Mouse (Mus musculus) intestine, embryonic 16.5 days (tissue): Measurements from ENCODE around the gene Gm45713. TPM values are rescaled to one million over a fixed set of nuclear protein-coding genes. Genes with fewer than 3 reads are reported as not detected.

ENCODE experiments used
- ATAC-seq: fragments of 200-750 bp; cut with Nextera tagmentation; 2 replicates; pipeline ENCODE4 v1.8.0; 2017; ENCODE audit warnings: moderate TSS enrichment, moderate library complexity
- H3K27ac ChIP-seq: fragments of 300-500 bp; sonication (generic); 2 replicates; pipeline ENCODE4 v1.5.1; 2014; ENCODE audit warnings: mild to moderate bottlenecking, low read length
- H3K27me3 ChIP-seq: fragments of 300-500 bp; sonication (generic); replicated peaks from 2 replicates; pipeline ENCODE4 v1.6.1; 2014; ENCODE audit warnings: low read length, control low read depth, mixed read lengths; ENCODE audit not compliant: control insufficient read depth, insufficient read depth
- H3K36me3 ChIP-seq: fragments of 300-500 bp; sonication (generic); 2 replicates; pipeline ENCODE4 v1.6.1; 2014; ENCODE audit warnings: low read length, control low read depth; ENCODE audit not compliant: control insufficient read depth, insufficient read depth
- H3K4me1 ChIP-seq: fragments of 300-500 bp; sonication (generic); 2 replicates; pipeline ENCODE4 v1.6.1; 2014; ENCODE audit warnings: low read length, control low read depth, mixed read lengths; ENCODE audit not compliant: control insufficient read depth, insufficient read depth
- H3K4me2 ChIP-seq: fragments of 300-500 bp; sonication (generic); 2 replicates; pipeline ENCODE4 v1.6.1; 2014; ENCODE audit warnings: low read depth, low read length, control low read depth
- H3K4me3 ChIP-seq: fragments of 300-500 bp; sonication (generic); 2 replicates; pipeline ENCODE4 v1.5.1; 2014; ENCODE audit warnings: mild to moderate bottlenecking, low read length
- H3K9ac ChIP-seq: fragments of 300-500 bp; sonication (generic); 2 replicates; pipeline ENCODE4 v1.6.1; 2014; ENCODE audit warnings: low read depth, low read length
- H3K9me3 ChIP-seq: fragments of 300-500 bp; sonication (generic); 2 replicates; pipeline ENCODE4 v1.6.1; 2016; ENCODE audit warnings: low read length, control low read depth; ENCODE audit not compliant: control insufficient read depth
- WGBS: fragments of 180-500 bp; shearing (Covaris S2); extraction: QIAGEN DNeasy Blood & Tissue Kit; methylation state at CpG from one replicate; pipeline ENCODE4 v1.1.7; 2014; 5-methylcytosine and 5-hydroxymethylcytosine counted together
- polyA plus RNA-seq: library from polyadenylated mRNA; unstranded; fragments of >200 nt; fragmentation: Nextera tagmentation; extraction: Ambion mirVana; gene quantifications from 2 replicates; pipeline ENCODE4 v1.2.1, GENCODE M21; 2015

The Gm45713 gene
- polyA plus RNA-seq, 1 experiment from 2014 or later: 0.20 TPM

GRCm38 (mm10) chr7:45091001-45091990 is 44.7 kb downstream of the Gm45713 start:
- H3K27me3 ChIP-seq: no peaks in the 10 kb centered on the region
- WGBS: 13% methylated on average over 35 of the region's 35 CpGs
- 0 out of 2 replicates have a peak, but pooled peaks cover 7% of the 10 kb centered on the region for H3K36me3 ChIP-seq
- H3K4me3 ChIP-seq: peak overlapping the region; percentile 57
- H3K4me1 ChIP-seq: peaks cover 18% of the 10 kb centered on the region
- H3K27ac ChIP-seq: peak overlapping the region; percentile 79
- H3K9me3 ChIP-seq: no peaks in the 10 kb centered on the region
- H3K9ac ChIP-seq: peak overlapping the region; percentile 75
- peak overlapping the region; percentile 65 for H3K4me2 ChIP-seq
- peak; percentile 60 for ATAC-seq

GRCm38 (mm10) chr7:45090251-45090977 is 45.6 kb downstream of the Gm45713 start:
- 79% methylated on average over 13 of the region's 13 CpGs for WGBS

DNA sequence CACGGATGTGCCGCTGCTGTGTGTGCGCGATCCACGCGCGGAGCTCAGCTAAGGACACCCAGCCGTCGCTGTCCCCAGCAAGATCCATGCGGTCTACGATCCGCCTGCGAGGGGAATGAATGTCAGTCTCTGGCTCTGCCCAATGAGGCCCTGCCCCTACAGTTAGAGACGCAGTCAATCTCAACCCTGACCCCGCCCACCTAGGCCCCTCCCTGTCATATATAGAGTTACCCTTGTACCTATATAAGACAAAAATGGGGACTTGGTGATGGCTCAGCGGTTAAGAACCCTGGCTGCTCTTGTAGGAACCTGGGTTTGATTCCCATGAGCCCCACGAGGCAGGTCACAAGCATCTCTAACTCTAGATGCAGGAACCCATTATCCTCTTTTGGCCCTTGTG is 47.4 kb downstream of the Gm45713 start:
- Histone ChIP-seq H3K9me3 (no peaks in the 10 kb centered on the region), H3K27me3 (no peaks in the 10 kb centered on the region), H3K4me2 (no peak overlapping the region), H3K4me3 (no peak overlapping the region), H3K4me1 (peaks cover 16% of the 10 kb centered on the region), H3K36me3 (peaks cover 12% of the 10 kb centered on the region; the same call in 1 of the 2 replicates), H3K9ac (no peak overlapping the region), H3K27ac (no peak overlapping the region)
- 92% methylated on average over 17 of the region's 17 CpGs for WGBS
- ATAC-seq: no peak

More at GRCm38 (mm10) chr7:45090251-45090977, 45.6 kb downstream of the Gm45713 start:
- peak overlapping the region; percentile 75; the same call in 1 of the 2 replicates for H3K9ac ChIP-seq
- H3K27ac ChIP-seq: no peak overlapping the region
- no peak for ATAC-seq
- H3K36me3 ChIP-seq: peaks cover 12% of the 10 kb centered on the region; the same call in 1 of the 2 replicates
- peak overlapping the region; percentile 57 for H3K4me3 ChIP-seq
- peak overlapping the region; percentile 65; the same call in 1 of the 2 replicates for H3K4me2 ChIP-seq
- H3K4me1 ChIP-seq: peaks cover 18% of the 10 kb centered on the region
- H3K9me3 ChIP-seq: no peaks in the 10 kb centered on the region
- H3K27me3 ChIP-seq: no peaks in the 10 kb centered on the region

DNA sequence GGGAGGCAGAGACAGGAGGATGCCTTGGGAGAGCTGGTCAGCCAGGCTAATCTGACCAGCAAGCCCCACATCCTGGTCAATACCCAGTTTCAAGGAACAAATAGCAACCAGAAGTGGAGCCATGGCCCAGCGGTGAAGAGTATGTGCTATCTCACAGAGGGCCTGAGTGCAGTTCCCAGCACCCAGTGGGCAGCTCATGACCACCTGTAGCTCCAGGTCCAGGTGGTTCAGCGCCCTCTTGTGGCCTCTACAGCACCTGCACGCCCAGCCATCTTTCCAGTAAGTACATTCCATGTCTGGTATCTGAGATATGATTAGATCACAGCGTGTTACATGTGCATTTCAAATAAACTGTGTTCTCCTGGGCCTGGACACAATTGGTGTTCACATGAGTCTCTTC is 49.9 kb downstream of the Gm45713 start:
- Histone ChIP-seq H3K4me1 (peaks cover 14% of the 10 kb centered on the region), H3K9ac (no peak overlapping the region), H3K36me3 (peaks cover 15% of the 10 kb centered on the region; the same call in 1 of the 2 replicates), H3K27me3 (no peaks in the 10 kb centered on the region), H3K4me3 (no peak overlapping the region), H3K4me2 (no peak overlapping the region), H3K27ac (no peak overlapping the region), H3K9me3 (no peaks in the 10 kb centered on the region)
- 75% methylated on average over 4 of the region's 4 CpGs for WGBS
- ATAC-seq: no peak

GRCm38 (mm10) chr7:45083300-45083890 is 52.6 kb downstream of the Gm45713 start:
- WGBS: 79% methylated on average over 22 of the region's 22 CpGs
- Histone ChIP-seq H3K4me3 (no peak overlapping the region), H3K27me3 (no peaks in the 10 kb centered on the region), H3K36me3 (peaks cover 15% of the 10 kb centered on the region; the same call in 1 of the 2 replicates), H3K4me1 (peaks cover 9% of the 10 kb centered on the region), H3K9ac (peak overlapping the region; percentile 35; the same call in 1 of the 2 replicates), H3K27ac (no peak overlapping the region; the same call in 1 of the 2 replicates), H3K4me2 (no peak overlapping the region), H3K9me3 (no peaks in the 10 kb centered on the region)
- no peak for ATAC-seq

- peaks cover 9% of the 10 kb centered on the region for H3K4me1 ChIP-seq
- H3K4me2 ChIP-seq: peak overlapping the region; percentile 18
- H3K27ac ChIP-seq: peak overlapping the region; percentile 53
- 52% methylated on average over 25 of the region's 25 CpGs for WGBS
- no peaks in the 10 kb centered on the region for H3K27me3 ChIP-seq
- H3K9me3 ChIP-seq: no peaks in the 10 kb centered on the region
- H3K4me3 ChIP-seq: no peak overlapping the region
- peak overlapping the region; percentile 35 for H3K9ac ChIP-seq
- no peak for ATAC-seq
- peaks cover 15% of the 10 kb centered on the region; the same call in 1 of the 2 replicates for H3K36me3 ChIP-seq
These were observed 53.4 kb downstream of the Gm45713 start for GRCm38 (mm10) chr7:45082401-45083299.

DNA sequence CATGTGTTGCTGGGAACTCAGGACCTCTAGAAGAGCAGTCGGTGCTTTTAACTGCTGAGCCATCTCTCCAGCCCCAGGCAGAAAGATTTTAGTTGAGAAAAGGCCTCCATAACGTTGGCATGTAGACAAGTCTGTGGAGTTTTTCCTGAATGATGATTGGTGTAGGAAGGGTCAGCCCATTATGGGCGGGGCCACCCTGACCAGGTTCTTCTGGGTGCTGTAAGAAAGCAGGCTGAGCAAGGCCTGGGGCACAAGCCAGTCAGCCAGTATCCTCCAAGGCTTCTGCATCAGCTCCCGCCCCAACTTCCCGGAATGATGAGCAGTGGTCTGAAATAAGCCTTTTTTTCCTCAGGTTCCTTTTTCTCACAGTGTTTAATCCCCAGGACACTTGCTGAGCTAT is 55.0 kb downstream of the Gm45713 start:
- 63% methylated on average over 5 of the region's 5 CpGs for WGBS
- no peak for ATAC-seq
- no peak overlapping the region; the same call in 1 of the 2 replicates for H3K9ac ChIP-seq

DNA sequence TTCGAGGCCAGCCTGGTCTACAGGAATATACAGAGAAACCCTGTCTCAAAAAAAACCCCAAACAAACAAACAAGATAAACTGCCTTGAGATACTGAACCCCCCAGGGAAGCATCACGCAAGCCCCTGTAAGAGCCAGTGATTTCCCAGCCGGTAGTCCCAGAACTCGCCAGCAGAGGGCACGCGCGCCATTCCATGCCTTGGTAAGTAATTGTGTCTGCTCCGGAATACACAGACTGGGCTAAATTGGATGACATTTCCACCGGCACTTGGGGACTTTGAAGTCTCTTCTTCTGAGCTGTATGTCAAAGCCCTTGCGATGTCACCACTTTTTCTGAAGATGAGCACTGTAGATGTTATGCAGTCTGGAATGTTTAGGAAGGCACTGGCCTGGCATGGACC is 56.2 kb downstream of the Gm45713 start:
- H3K4me3 ChIP-seq: no peak overlapping the region
- no peaks in the 10 kb centered on the region for H3K9me3 ChIP-seq
- ATAC-seq: peak; percentile 48
- no peak overlapping the region for H3K27ac ChIP-seq
- H3K4me1 ChIP-seq: peaks cover 9% of the 10 kb centered on the region
- no peak overlapping the region for H3K4me2 ChIP-seq
- no peaks in the 10 kb centered on the region for H3K27me3 ChIP-seq
- no peak overlapping the region for H3K9ac ChIP-seq
- WGBS: 1% methylated on average over 10 of the region's 10 CpGs
- peaks cover 10% of the 10 kb centered on the region for H3K36me3 ChIP-seq

More for the DNA sequence above, 55.0 kb downstream of the Gm45713 start:
- Histone ChIP-seq H3K9me3 (no peaks in the 10 kb centered on the region), H3K4me1 (peaks cover 9% of the 10 kb centered on the region), H3K36me3 (peaks cover 9% of the 10 kb centered on the region; the same call in 1 of the 2 replicates), H3K4me2 (no peak overlapping the region), H3K4me3 (no peak overlapping the region), H3K27ac (no peak overlapping the region), H3K27me3 (no peaks in the 10 kb centered on the region)
